Mouse (Mus musculus) hindbrain, embryonic 11.5 days (tissue): Measurements from ENCODE around the gene Hspa14. TPM values are rescaled to one million over a fixed set of nuclear protein-coding genes. Genes with fewer than 3 reads are reported as not detected.

Source experiments
- ATAC-seq: fragments of 200-750 bp; cut with Nextera tagmentation; 2 replicates; pipeline ENCODE4 v1.8.0; 2017; ENCODE audit warnings: mild to moderate bottlenecking, moderate TSS enrichment, moderate library complexity; ENCODE audit not compliant: low FRiP score
- DNase-seq: peaks from one replicate; pipeline ENCODE4 v3.0.0-alpha.2; 2015; ENCODE audit warnings: low spot score
- H3K27ac ChIP-seq: fragments of 300-500 bp; sonication (generic); 2 replicates; pipeline ENCODE4 v1.5.1; 2014; ENCODE audit warnings: mild to moderate bottlenecking, low read depth, low read length
- H3K27me3 ChIP-seq: fragments of 300-500 bp; sonication (generic); 2 replicates; pipeline ENCODE4 v1.6.1; 2014; ENCODE audit warnings: mild to moderate bottlenecking, low read length, moderate library complexity, mixed read lengths; ENCODE audit not compliant: control insufficient read depth, insufficient read depth
- H3K36me3 ChIP-seq: fragments of 300-500 bp; sonication (generic); 2 replicates; pipeline ENCODE4 v1.6.1; 2014; ENCODE audit warnings: mild to moderate bottlenecking, low read length, moderate library complexity, mixed read lengths; ENCODE audit not compliant: control insufficient read depth, insufficient read depth
- H3K4me1 ChIP-seq: fragments of 300-500 bp; sonication (generic); replicated peaks from 2 replicates; pipeline ENCODE4 v1.6.1; 2014; ENCODE audit warnings: low read length, mixed read lengths; ENCODE audit not compliant: control insufficient read depth, insufficient read depth
- H3K4me2 ChIP-seq: fragments of 300-500 bp; sonication (generic); replicated peaks from 2 replicates; pipeline ENCODE4 v1.6.1; 2014; ENCODE audit warnings: mild to moderate bottlenecking, low read depth, low read length
- H3K4me3 ChIP-seq: fragments of 300-500 bp; sonication (generic); 2 replicates; pipeline ENCODE4 v1.5.1; 2014; ENCODE audit warnings: low read depth, low read length
- H3K9ac ChIP-seq: fragments of 300-500 bp; sonication (generic); 2 replicates; pipeline ENCODE4 v1.6.1; 2014; ENCODE audit warnings: low read depth, low read length
- H3K9me3 ChIP-seq: fragments of 300-500 bp; sonication (generic); 2 replicates; pipeline ENCODE4 v1.6.1; 2016; ENCODE audit warnings: low read length; ENCODE audit not compliant: control insufficient read depth
- WGBS: fragments of 180-500 bp; shearing (Covaris S2); extraction: QIAGEN DNeasy Blood & Tissue Kit; methylation state at CpG from one replicate; pipeline ENCODE4 v1.1.7; 2014; 5-methylcytosine and 5-hydroxymethylcytosine counted together
- polyA plus RNA-seq: library from polyadenylated mRNA; unstranded; fragments of >200 nt; fragmentation: Nextera tagmentation; extraction: Ambion mirVana; gene quantifications from 2 replicates; pipeline ENCODE4 v1.2.1, GENCODE M21; 2014

Hspa14 gene
- polyA plus RNA-seq, 1 experiment from 2014 or later = 108 TPM

DNA sequence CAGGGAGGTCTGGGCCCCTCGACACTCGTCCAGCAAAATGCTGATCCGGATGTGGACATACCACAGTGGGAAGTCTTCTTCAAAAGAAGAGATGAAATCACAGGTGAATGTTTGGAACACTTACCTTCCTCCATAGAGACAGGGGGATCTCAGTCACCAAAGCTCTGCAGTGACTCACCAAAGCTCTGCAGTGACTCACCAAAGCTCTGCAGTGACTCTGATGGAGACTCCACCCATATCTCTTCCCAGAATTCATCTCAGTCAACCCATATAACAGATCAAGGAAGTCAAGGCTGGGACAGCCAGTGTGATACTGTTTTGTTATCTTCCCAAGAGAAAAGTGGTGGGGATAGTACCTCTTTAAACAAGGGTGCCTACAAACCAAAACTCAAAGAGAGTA lies 59.5 kb downstream of the Hspa14 start:
- Histone ChIP-seq H3K9ac (no peak overlapping the region), H3K4me1 (no peaks in the 10 kb centered on the region), H3K4me2 (no peak overlapping the region), H3K9me3 (no peaks in the 10 kb centered on the region), H3K27ac (no peak overlapping the region), H3K27me3 (no peaks in the 10 kb centered on the region), H3K4me3 (no peak overlapping the region), H3K36me3 (0 out of 2 replicates have a peak, but pooled peaks cover 2% of the 10 kb centered on the region)
- DNase-seq = no peak
- no peak for ATAC-seq
- WGBS = 93% methylated on average over 3 of the region's 3 CpGs

- Histone ChIP-seq H3K4me3 (no peak overlapping the region), H3K4me1 (no peaks in the 10 kb centered on the region), H3K9me3 (no peaks in the 10 kb centered on the region), H3K9ac (no peak overlapping the region), H3K27ac (no peak overlapping the region), H3K4me2 (no peak overlapping the region), H3K36me3 (0 out of 2 replicates have a peak, but pooled peaks cover 2% of the 10 kb centered on the region), H3K27me3 (no peaks in the 10 kb centered on the region)
- ATAC-seq (no peak), DNase-seq (no peak)
- WGBS = 77% methylated on average over 2 of the region's 2 CpGs
These were observed 63.2 kb downstream of the Hspa14 start for GRCm38 (mm10) chr2:3449431-3449830.

GRCm38 (mm10) chr2:3445984-3446383 lies 66.6 kb downstream of the Hspa14 start:
- no peak overlapping the region for H3K4me3 ChIP-seq
- no peaks in the 10 kb centered on the region for H3K4me1 ChIP-seq
- H3K27me3 ChIP-seq = no peaks in the 10 kb centered on the region
- no peaks in the 10 kb centered on the region for H3K9me3 ChIP-seq
- ATAC-seq (no peak), DNase-seq (no peak)
- no peak overlapping the region for H3K9ac ChIP-seq
- H3K27ac ChIP-seq = no peak overlapping the region
- no peaks in the 10 kb centered on the region for H3K36me3 ChIP-seq
- H3K4me2 ChIP-seq = no peak overlapping the region
- 85% methylated on average over 4 of the region's 4 CpGs for WGBS

GRCm38 (mm10) chr2:3444206-3444605 lies 68.4 kb downstream of the Hspa14 start:
- Histone ChIP-seq H3K9me3 (no peaks in the 10 kb centered on the region), H3K4me3 (no peak overlapping the region), H3K36me3 (no peaks in the 10 kb centered on the region), H3K4me2 (no peak overlapping the region), H3K4me1 (no peaks in the 10 kb centered on the region), H3K27ac (no peak overlapping the region), H3K27me3 (no peaks in the 10 kb centered on the region), H3K9ac (no peak overlapping the region)
- 86% methylated on average over 7 of the region's 7 CpGs for WGBS
- ATAC-seq (no peak), DNase-seq (no peak)

Other genes starting within 250 kb of the Hspa14 start
- 64.2 and 76.5 TPM in 2 replicates for gene Nmt2, start 228.6 kb downstream of the Hspa14 start, polyA plus RNA-seq
- 16.2 and 20.5 TPM in 2 replicates for gene Rpp38, start 180.2 kb downstream of the Hspa14 start, polyA plus RNA-seq
- 0.36 and 0.52 TPM in 2 replicates for gene Acbd7, start 176.6 kb downstream of the Hspa14 start, polyA plus RNA-seq
- 0.11 TPM in 1 of 2 replicates, not detected in the other for gene Olah, start 115.6 kb downstream of the Hspa14 start, polyA plus RNA-seq
- gene Meig1, start 90.2 kb downstream of the Hspa14 start, polyA plus RNA-seq = 5.3 and 7.7 TPM in 2 replicates
- gene Dclre1c, start 88.7 kb downstream of the Hspa14 start, polyA plus RNA-seq = 8.6 and 11.0 TPM in 2 replicates
- 39.7 and 41.3 TPM in 2 replicates for gene Suv39h2, start 37.8 kb downstream of the Hspa14 start, polyA plus RNA-seq
- 6.9 and 8.2 TPM in 2 replicates for gene Gm45902, start within 50 bp of the Hspa14 start, polyA plus RNA-seq
- 0.19 and 0.43 TPM in 2 replicates for gene Cdnf, start 216 bp upstream of the Hspa14 start, polyA plus RNA-seq
- gene Fam107b, start 57.7 kb upstream of the Hspa14 start, polyA plus RNA-seq = 65.8 and 70.9 TPM in 2 replicates